Mouse (Mus musculus) hindbrain, embryonic 14.5 days (tissue): ENCODE measurements around the gene Ruvbl1. TPM values are rescaled to one million over a fixed set of nuclear protein-coding genes. Genes with fewer than 3 reads are reported as not detected.

Experiments
- ATAC-seq: fragments of 200-750 bp; cut with Nextera tagmentation; 2 replicates; pipeline ENCODE4 v1.8.0; 2017; ENCODE audit warnings: moderate number of reproducible peaks, mild to moderate bottlenecking, moderate TSS enrichment, moderate library complexity; ENCODE audit not compliant: low FRiP score
- DNase-seq: peaks from one replicate; pipeline ENCODE4 v3.0.0-alpha.2; 2015; ENCODE audit warnings: low spot score
- H3K27ac ChIP-seq: fragments of 300-500 bp; sonication (generic); 2 replicates; pipeline ENCODE4 v1.5.1; 2014; ENCODE audit warnings: mild to moderate bottlenecking, moderate library complexity
- H3K27me3 ChIP-seq: fragments of 300-500 bp; sonication (generic); 2 replicates; pipeline ENCODE4 v1.6.1; 2014; ENCODE audit warnings: mild to moderate bottlenecking, low read length, mixed read lengths; ENCODE audit not compliant: control insufficient read depth, insufficient read depth
- H3K36me3 ChIP-seq: fragments of 300-500 bp; sonication (generic); replicated peaks from 2 replicates; pipeline ENCODE4 v1.6.1; 2014; ENCODE audit not compliant: control insufficient read depth, insufficient read depth
- H3K4me1 ChIP-seq: fragments of 300-500 bp; sonication (generic); replicated peaks from 2 replicates; pipeline ENCODE4 v1.6.1; 2014; ENCODE audit warnings: antibody characterized with exemption, low read length, mixed read lengths; ENCODE audit not compliant: control insufficient read depth, insufficient read depth
- H3K4me2 ChIP-seq: fragments of 300-500 bp; sonication (generic); replicated peaks from 2 replicates; pipeline ENCODE4 v1.6.1; 2014; ENCODE audit warnings: mild to moderate bottlenecking, moderate library complexity
- H3K4me3 ChIP-seq: fragments of 300-500 bp; sonication (generic); replicated peaks from 2 replicates; pipeline ENCODE4 v1.5.1; 2014; ENCODE audit warnings: mild to moderate bottlenecking, low read length
- H3K9ac ChIP-seq: fragments of 300-500 bp; sonication (generic); 2 replicates; pipeline ENCODE4 v1.6.1; 2014
- H3K9me3 ChIP-seq: fragments of 300-500 bp; sonication (generic); 2 replicates; pipeline ENCODE4 v1.6.1; 2016; ENCODE audit warnings: low read length; ENCODE audit not compliant: control insufficient read depth
- WGBS: fragments of 180-500 bp; shearing (Covaris S2); extraction: QIAGEN DNeasy Blood & Tissue Kit; methylation state at CpG from one replicate; pipeline ENCODE4 v1.1.7; 2014; 5-methylcytosine and 5-hydroxymethylcytosine counted together
- polyA plus RNA-seq: library from polyadenylated mRNA; unstranded; fragments of >200 nt; fragmentation: Nextera tagmentation; extraction: Ambion mirVana; gene quantifications from 2 replicates; pipeline ENCODE4 v1.2.1, GENCODE M21; 2014

Gene Ruvbl1
- polyA plus RNA-seq, 1 experiment from 2014 or later: 86.0 TPM

GRCm38 (mm10) chr6:88489026-88489425 is 23.8 kb downstream of the Ruvbl1 start:
- WGBS: 92% methylated on average over 7 of the region's 7 CpGs
- Histone ChIP-seq H3K4me1 (no peaks in the 10 kb centered on the region), H3K4me3 (no peak overlapping the region), H3K27me3 (no peaks in the 10 kb centered on the region), H3K27ac (no peak overlapping the region), H3K9ac (no peak overlapping the region), H3K36me3 (peaks cover 40% of the 10 kb centered on the region), H3K4me2 (no peak overlapping the region), H3K9me3 (no peaks in the 10 kb centered on the region)
- DNase-seq (no peak), ATAC-seq (no peak)

GRCm38 (mm10) chr6:88489834-88490233 is 24.6 kb downstream of the Ruvbl1 start:
- 91% methylated on average over 6 of the region's 6 CpGs for WGBS
- Histone ChIP-seq H3K4me1 (no peaks in the 10 kb centered on the region), H3K4me2 (no peak overlapping the region), H3K27ac (no peak overlapping the region), H3K4me3 (no peak overlapping the region), H3K9me3 (no peaks in the 10 kb centered on the region), H3K36me3 (peaks cover 32% of the 10 kb centered on the region), H3K9ac (no peak overlapping the region), H3K27me3 (no peaks in the 10 kb centered on the region)
- DNase-seq (no peak), ATAC-seq (no peak)

GRCm38 (mm10) chr6:88490629-88491354 is 25.6 kb downstream of the Ruvbl1 start:
- peaks cover 24% of the 10 kb centered on the region for H3K36me3 ChIP-seq

GRCm38 (mm10) chr6:88493712-88494111 is 28.5 kb downstream of the Ruvbl1 start:
- Histone ChIP-seq H3K4me3 (no peak overlapping the region), H3K4me1 (no peaks in the 10 kb centered on the region), H3K27ac (no peak overlapping the region), H3K27me3 (no peaks in the 10 kb centered on the region), H3K4me2 (no peak overlapping the region), H3K9me3 (no peaks in the 10 kb centered on the region), H3K9ac (no peak overlapping the region), H3K36me3 (peaks cover 34% of the 10 kb centered on the region)
- ATAC-seq (no peak), DNase-seq (no peak)
- 85% methylated on average over 6 of the region's 6 CpGs for WGBS

More at GRCm38 (mm10) chr6:88490629-88491354, 25.6 kb downstream of the Ruvbl1 start:
- H3K9ac ChIP-seq: no peak overlapping the region
- H3K4me2 ChIP-seq: no peak overlapping the region
- no peaks in the 10 kb centered on the region for H3K27me3 ChIP-seq
- ATAC-seq: 0 out of 2 replicates have a peak, but pooled peaks have one; percentile 40
- H3K4me3 ChIP-seq: no peak overlapping the region
- 77% methylated on average over 12 of the region's 12 CpGs for WGBS
- H3K27ac ChIP-seq: 0 out of 2 replicates have a peak overlapping the region, but pooled peaks have one; percentile 16
- no peaks in the 10 kb centered on the region for H3K4me1 ChIP-seq
- no peaks in the 10 kb centered on the region for H3K9me3 ChIP-seq
- peak; percentile 58 for DNase-seq

- WGBS: 2% methylated on average over 76 of the region's 76 CpGs
- peaks cover 7% of the 10 kb centered on the region for H3K4me1 ChIP-seq
- H3K4me3 ChIP-seq: peak overlapping the region; percentile 51
- no peaks in the 10 kb centered on the region for H3K27me3 ChIP-seq
- peak overlapping the region; percentile 95 for H3K4me2 ChIP-seq
- peak overlapping the region; percentile 85 for H3K9ac ChIP-seq
- DNase-seq (peak; percentile 87), ATAC-seq (peak; percentile 89)
- peak overlapping the region; percentile 77 for H3K27ac ChIP-seq
- peaks cover 50% of the 10 kb centered on the region for H3K36me3 ChIP-seq
- no peaks in the 10 kb centered on the region for H3K9me3 ChIP-seq
These were observed 34.5 kb downstream of the Ruvbl1 start for GRCm38 (mm10) chr6:88499481-88500404.

- H3K27ac ChIP-seq: 0 out of 2 replicates have a peak overlapping the region, but pooled peaks have one; percentile 77
- peak overlapping the region; percentile 51 for H3K4me3 ChIP-seq
- H3K27me3 ChIP-seq: no peaks in the 10 kb centered on the region
- peak; percentile 26; the same call in 1 of the 2 replicates for ATAC-seq
- H3K4me1 ChIP-seq: peaks cover 7% of the 10 kb centered on the region
- H3K4me2 ChIP-seq: peak overlapping the region; percentile 95
- DNase-seq: no peak
- H3K9me3 ChIP-seq: no peaks in the 10 kb centered on the region
- WGBS: 9% methylated on average over 3 of the region's 3 CpGs
- H3K9ac ChIP-seq: no peak overlapping the region
- H3K36me3 ChIP-seq: peaks cover 56% of the 10 kb centered on the region
These were observed 35.2 kb downstream of the Ruvbl1 start for GRCm38 (mm10) chr6:88500405-88500767.

- 86% methylated on average over 13 of the region's 13 CpGs for WGBS
- peaks cover 64% of the 10 kb centered on the region for H3K36me3 ChIP-seq
- no peak for DNase-seq
These were observed 37.1 kb downstream of the Ruvbl1 start for GRCm38 (mm10) chr6:88502030-88502970.

GRCm38 (mm10) chr6:88503044-88503443 is 37.8 kb downstream of the Ruvbl1 start:
- Histone ChIP-seq H3K9me3 (no peaks in the 10 kb centered on the region), H3K9ac (no peak overlapping the region), H3K36me3 (peaks cover 64% of the 10 kb centered on the region), H3K4me1 (peaks cover 7% of the 10 kb centered on the region), H3K27ac (no peak overlapping the region), H3K4me3 (no peak overlapping the region), H3K27me3 (no peaks in the 10 kb centered on the region), H3K4me2 (no peak overlapping the region)
- 98% methylated on average over 4 of the region's 4 CpGs for WGBS
- no peak for ATAC-seq
- DNase-seq: no peak

More at GRCm38 (mm10) chr6:88502030-88502970, 37.1 kb downstream of the Ruvbl1 start:
- Histone ChIP-seq H3K4me3 (no peak overlapping the region), H3K27me3 (no peaks in the 10 kb centered on the region), H3K27ac (no peak overlapping the region), H3K4me2 (no peak overlapping the region), H3K9ac (no peak overlapping the region), H3K4me1 (peaks cover 7% of the 10 kb centered on the region), H3K9me3 (no peaks in the 10 kb centered on the region)
- ATAC-seq: no peak
